Mouse (Mus musculus): ENCODE measurements around the gene Ifngr1. TPM values are rescaled to one million over a fixed set of nuclear protein-coding genes. Genes with fewer than 3 reads are reported as not detected.

Gene Ifngr1
- polyA plus RNA-seq, 1 experiment from 2014 or later = 34.6 TPM

DNA sequence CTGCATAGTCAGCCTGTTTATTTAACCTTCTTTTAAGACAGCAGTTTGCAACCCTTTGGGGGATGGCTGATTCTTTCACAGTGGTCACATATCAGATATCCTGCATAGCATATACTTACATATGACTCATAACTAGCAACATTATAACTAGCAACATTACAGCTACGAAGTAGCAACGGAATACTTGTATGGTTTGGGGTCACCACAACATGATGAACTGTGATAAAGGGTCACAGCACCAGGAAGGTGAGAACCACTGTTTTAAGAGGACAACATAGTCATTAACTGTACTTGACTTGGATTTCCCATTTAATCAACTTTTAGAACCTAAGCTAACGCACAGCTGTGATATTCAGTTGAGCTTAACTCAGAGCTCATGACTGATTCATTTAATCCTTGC, 14.2 kb upstream of the Ifngr1 start:
- no peak overlapping the region for H3K4me3 ChIP-seq
- H3K36me3 ChIP-seq = no peaks in the 10 kb centered on the region
- no peak for DNase-seq (ENCODE audit: low spot score)
- no peak overlapping the region for H3K27ac ChIP-seq
- H3K4me1 ChIP-seq = no peaks in the 10 kb centered on the region
- H3K27me3 ChIP-seq (ENCODE audit: low read depth, poor library complexity, severe bottlenecking) = no peaks in the 10 kb centered on the region
- no peaks in the 10 kb centered on the region for H3K9me3 ChIP-seq (replicated peaks)
- WGBS = 91% methylated on average over 3 of the region's 3 CpGs

DNA sequence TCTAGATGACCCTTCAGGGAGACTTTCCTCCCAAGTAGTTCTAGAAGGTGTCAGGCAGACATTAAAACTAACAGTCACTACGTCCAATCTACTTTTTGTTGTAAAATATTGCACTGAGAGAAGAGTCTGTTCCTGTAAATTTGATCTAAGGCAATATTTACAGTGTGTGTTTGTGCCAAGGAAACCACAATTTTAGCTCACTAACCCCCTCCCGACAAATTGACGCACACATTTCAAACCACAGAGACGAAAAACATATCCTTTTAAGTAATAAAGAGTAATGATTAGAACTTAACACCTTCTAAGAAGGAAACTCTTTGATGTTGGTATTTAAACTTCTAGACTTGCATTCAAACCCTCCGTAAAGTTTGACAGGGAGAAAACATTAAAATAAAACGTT, 13.7 kb upstream of the Ifngr1 start:
- H3K9me3 ChIP-seq (replicated peaks) = no peaks in the 10 kb centered on the region
- H3K27me3 ChIP-seq (ENCODE audit: low read depth, poor library complexity, severe bottlenecking) = no peaks in the 10 kb centered on the region
- WGBS = 86% methylated on average over 6 of the region's 6 CpGs
- H3K4me1 ChIP-seq = no peaks in the 10 kb centered on the region; the same call in 1 of the 2 replicates
- no peak overlapping the region for H3K4me3 ChIP-seq
- H3K27ac ChIP-seq = no peak overlapping the region
- DNase-seq (ENCODE audit: low spot score) = no peak
- no peaks in the 10 kb centered on the region for H3K36me3 ChIP-seq

GRCm38 (mm10) chr10:19578409-19578986, 13.3 kb upstream of the Ifngr1 start:
- 82% methylated on average over 9 of the region's 9 CpGs for WGBS
- Histone ChIP-seq H3K4me1 (no peaks in the 10 kb centered on the region; the same call in 1 of the 2 replicates), H3K9me3 (replicated peaks) (no peaks in the 10 kb centered on the region), H3K36me3 (no peaks in the 10 kb centered on the region), H3K27me3 (ENCODE audit: low read depth, poor library complexity, severe bottlenecking) (no peaks in the 10 kb centered on the region), H3K27ac (no peak overlapping the region), H3K4me3 (no peak overlapping the region)
- no peak for DNase-seq (ENCODE audit: low spot score)

DNA sequence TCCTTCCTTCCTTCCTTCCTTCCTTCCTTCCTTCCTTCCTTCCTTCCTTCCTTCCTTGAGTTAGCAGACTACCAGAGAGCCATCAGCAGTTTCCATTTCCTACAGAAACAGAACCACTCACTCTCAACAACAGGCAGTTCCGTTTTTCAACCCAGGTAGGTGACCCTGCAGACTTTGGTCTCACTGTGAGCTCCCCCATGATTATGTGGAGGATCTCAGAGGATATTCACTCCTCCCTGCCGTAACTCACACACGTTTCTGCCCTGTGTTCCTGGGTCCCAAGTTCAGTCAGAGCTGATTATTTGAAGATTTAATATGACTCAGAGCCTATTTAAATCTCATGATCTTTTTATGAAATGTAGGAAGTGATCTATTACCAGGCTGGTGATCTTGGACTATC, 11.1 kb upstream of the Ifngr1 start:
- H3K4me3 ChIP-seq = no peak overlapping the region
- no peak for DNase-seq (ENCODE audit: low spot score)
- 67% methylated on average over 3 of the region's 3 CpGs for WGBS
- peaks cover 6% of the 10 kb centered on the region for H3K4me1 ChIP-seq
- no peaks in the 10 kb centered on the region for H3K9me3 ChIP-seq (replicated peaks)
- H3K36me3 ChIP-seq = no peaks in the 10 kb centered on the region
- H3K27ac ChIP-seq = no peak overlapping the region
- no peaks in the 10 kb centered on the region for H3K27me3 ChIP-seq (ENCODE audit: low read depth, poor library complexity, severe bottlenecking)

DNA sequence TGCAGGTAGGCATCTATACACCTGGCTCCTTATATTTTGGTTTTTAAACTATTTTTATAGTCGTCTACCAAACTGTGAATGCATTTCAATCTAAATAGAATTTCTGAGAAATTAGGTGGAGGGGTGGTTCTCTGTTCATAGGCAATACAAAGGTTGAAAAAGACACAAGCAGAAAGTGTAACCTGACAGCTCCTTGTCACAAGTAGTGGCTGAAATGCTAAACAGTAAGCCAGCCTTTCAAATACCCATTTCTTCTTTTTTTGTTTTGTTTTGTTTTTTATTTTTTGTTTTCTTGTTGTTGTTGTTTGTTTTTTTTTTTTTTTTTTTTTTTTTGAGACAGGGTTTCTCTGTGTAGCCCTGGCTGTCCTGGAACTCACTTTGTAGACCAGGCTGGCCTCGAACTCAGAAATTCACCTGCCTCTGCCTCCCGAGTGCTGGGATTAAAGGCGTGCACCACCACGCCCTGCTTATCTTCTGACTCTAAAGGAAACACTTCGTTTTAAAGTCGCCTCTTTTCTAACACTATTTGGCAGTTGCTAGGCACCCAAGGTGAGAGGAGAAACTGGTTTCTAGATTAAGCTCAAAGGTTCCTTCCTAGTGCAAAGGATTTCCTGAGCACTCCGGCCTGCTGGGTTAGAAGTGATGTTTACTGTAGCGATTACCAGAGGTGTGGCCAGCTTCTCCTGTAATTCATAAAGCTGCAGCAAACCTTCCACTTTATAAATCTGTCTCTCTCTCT, 9.7 kb upstream of the Ifngr1 start:
- H3K4me3 ChIP-seq = no peak overlapping the region
- no peaks in the 10 kb centered on the region for H3K27me3 ChIP-seq (ENCODE audit: low read depth, poor library complexity, severe bottlenecking)
- H3K9me3 ChIP-seq (replicated peaks) = no peaks in the 10 kb centered on the region
- no peak for DNase-seq (ENCODE audit: low spot score)
- no peak overlapping the region for H3K27ac ChIP-seq
- peaks cover 6% of the 10 kb centered on the region for H3K4me1 ChIP-seq
- H3K36me3 ChIP-seq = no peaks in the 10 kb centered on the region
- 79% methylated on average over 9 of the region's 9 CpGs for WGBS

GRCm38 (mm10) chr10:19582806-19583430, 8.8 kb upstream of the Ifngr1 start:
- H3K9me3 ChIP-seq (replicated peaks) = no peaks in the 10 kb centered on the region
- H3K4me3 ChIP-seq = no peak overlapping the region
- H3K27ac ChIP-seq = no peak overlapping the region
- no peak for DNase-seq (ENCODE audit: low spot score)
- no peaks in the 10 kb centered on the region for H3K36me3 ChIP-seq
- no peaks in the 10 kb centered on the region for H3K27me3 ChIP-seq (ENCODE audit: low read depth, poor library complexity, severe bottlenecking)
- 82% methylated on average over 7 of the region's 7 CpGs for WGBS
- H3K4me1 ChIP-seq = peaks cover 6% of the 10 kb centered on the region

GRCm38 (mm10) chr10:19584064-19584463, 7.7 kb upstream of the Ifngr1 start:
- no peaks in the 10 kb centered on the region for H3K9me3 ChIP-seq (replicated peaks)
- H3K27me3 ChIP-seq (ENCODE audit: low read depth, poor library complexity, severe bottlenecking) = no peaks in the 10 kb centered on the region
- WGBS = 85% methylated on average over 2 of the region's 2 CpGs
- peak overlapping the region; percentile 54; the same call in 1 of the 2 replicates for H3K27ac ChIP-seq
- no peak overlapping the region for H3K4me3 ChIP-seq
- H3K4me1 ChIP-seq = peaks cover 6% of the 10 kb centered on the region
- H3K36me3 ChIP-seq = no peaks in the 10 kb centered on the region
- DNase-seq (ENCODE audit: low spot score) = no peak

DNA sequence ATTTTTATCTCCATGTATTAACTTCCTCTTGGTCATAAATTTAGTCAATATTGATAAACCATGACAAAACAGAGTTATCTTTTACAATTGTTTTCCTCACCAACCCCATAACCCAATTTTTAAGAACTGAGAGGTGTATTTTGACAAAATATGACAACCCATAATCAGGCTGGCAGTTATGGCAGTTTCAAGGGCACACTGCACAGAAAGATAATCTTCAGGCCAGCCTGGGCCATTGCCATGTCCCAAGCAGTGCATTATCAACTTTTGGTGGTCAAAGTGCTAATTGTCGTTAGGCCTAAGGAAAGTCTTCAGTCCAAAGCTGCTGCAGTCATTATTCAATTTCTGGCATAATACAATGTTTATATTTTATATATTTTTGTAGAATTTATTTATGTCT, 6.9 kb upstream of the Ifngr1 start:
- Histone ChIP-seq H3K27ac (no peak overlapping the region), H3K4me3 (no peak overlapping the region), H3K4me1 (peaks cover 6% of the 10 kb centered on the region), H3K27me3 (ENCODE audit: low read depth, poor library complexity, severe bottlenecking) (no peaks in the 10 kb centered on the region), H3K9me3 (replicated peaks) (no peaks in the 10 kb centered on the region), H3K36me3 (no peaks in the 10 kb centered on the region)
- no peak for DNase-seq (ENCODE audit: low spot score)
- WGBS = 88% methylated on average over 1 of the region's 1 CpGs

GRCm38 (mm10) chr10:19585860-19586259, 5.9 kb upstream of the Ifngr1 start:
- Histone ChIP-seq H3K9me3 (replicated peaks) (no peaks in the 10 kb centered on the region), H3K4me1 (peaks cover 6% of the 10 kb centered on the region), H3K27ac (no peak overlapping the region), H3K27me3 (ENCODE audit: low read depth, poor library complexity, severe bottlenecking) (no peaks in the 10 kb centered on the region), H3K4me3 (no peak overlapping the region), H3K36me3 (no peaks in the 10 kb centered on the region)
- DNase-seq (ENCODE audit: low spot score) = no peak
- WGBS = 93% methylated on average over 5 of the region's 5 CpGs

DNA sequence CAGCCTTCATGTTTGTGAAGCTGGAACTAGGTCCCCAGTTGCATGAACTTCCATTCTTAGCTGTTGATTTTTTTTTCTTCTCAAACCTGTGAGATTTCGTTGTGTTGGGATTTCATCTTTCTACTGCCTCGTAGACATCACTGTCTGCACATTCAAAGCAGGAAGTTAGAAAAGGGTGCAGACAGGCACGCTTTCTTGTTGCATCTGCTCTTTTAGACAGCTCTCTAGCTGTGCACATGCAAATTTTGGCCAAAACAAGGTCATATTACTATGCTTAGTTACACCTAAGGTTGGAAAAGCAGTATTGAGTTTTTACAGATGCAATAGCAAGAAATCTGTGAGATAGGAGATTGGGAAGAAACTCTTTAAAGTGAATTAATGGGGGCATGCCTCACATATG, 4.5 kb upstream of the Ifngr1 start:
- no peaks in the 10 kb centered on the region for H3K27me3 ChIP-seq (ENCODE audit: low read depth, poor library complexity, severe bottlenecking)
- no peak overlapping the region for H3K4me3 ChIP-seq
- H3K9me3 ChIP-seq (replicated peaks) = no peaks in the 10 kb centered on the region
- peaks cover 6% of the 10 kb centered on the region for H3K4me1 ChIP-seq
- no peaks in the 10 kb centered on the region for H3K36me3 ChIP-seq
- WGBS = 85% methylated on average over 3 of the region's 3 CpGs
- H3K27ac ChIP-seq = no peak overlapping the region
- DNase-seq (ENCODE audit: low spot score) = no peak

- DNase-seq (ENCODE audit: low spot score) = no peak
- Histone ChIP-seq H3K9me3 (replicated peaks) (no peaks in the 10 kb centered on the region), H3K27ac (no peak overlapping the region), H3K4me1 (peaks cover 11% of the 10 kb centered on the region), H3K36me3 (no peaks in the 10 kb centered on the region), H3K4me3 (no peak overlapping the region), H3K27me3 (ENCODE audit: low read depth, poor library complexity, severe bottlenecking) (no peaks in the 10 kb centered on the region)
- 92% methylated on average over 12 of the region's 12 CpGs for WGBS
These were observed 2.1 kb upstream of the Ifngr1 start for GRCm38 (mm10) chr10:19589626-19590025.

DNA sequence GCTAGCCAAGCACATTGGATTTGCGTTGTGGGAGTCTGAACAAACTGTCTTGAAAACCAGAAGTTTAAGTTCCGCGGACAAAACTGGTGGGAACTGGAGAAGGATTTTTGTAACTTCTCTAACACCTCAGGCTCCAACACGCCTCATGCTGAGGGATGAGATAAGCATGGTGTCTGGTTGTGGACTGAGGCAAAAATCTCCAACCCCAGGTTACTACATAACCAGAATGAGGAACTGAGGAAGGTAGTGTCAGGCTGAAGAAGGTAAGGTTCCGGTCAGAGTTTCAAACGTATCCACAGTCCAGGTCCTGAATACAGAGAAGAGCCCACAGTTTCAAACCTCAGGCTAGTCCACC, 486 bp upstream of the Ifngr1 start:
- peak overlapping the region; percentile 71 for H3K4me3 ChIP-seq
- H3K36me3 ChIP-seq = no peaks in the 10 kb centered on the region
- H3K4me1 ChIP-seq = peaks cover 11% of the 10 kb centered on the region
- no peak overlapping the region for H3K27ac ChIP-seq
- DNase-seq (ENCODE audit: low spot score) = no peak
- 35% methylated on average over 6 of the region's 6 CpGs for WGBS
- no peaks in the 10 kb centered on the region for H3K27me3 ChIP-seq (ENCODE audit: low read depth, poor library complexity, severe bottlenecking)
- no peaks in the 10 kb centered on the region for H3K9me3 ChIP-seq (replicated peaks)

DNA sequence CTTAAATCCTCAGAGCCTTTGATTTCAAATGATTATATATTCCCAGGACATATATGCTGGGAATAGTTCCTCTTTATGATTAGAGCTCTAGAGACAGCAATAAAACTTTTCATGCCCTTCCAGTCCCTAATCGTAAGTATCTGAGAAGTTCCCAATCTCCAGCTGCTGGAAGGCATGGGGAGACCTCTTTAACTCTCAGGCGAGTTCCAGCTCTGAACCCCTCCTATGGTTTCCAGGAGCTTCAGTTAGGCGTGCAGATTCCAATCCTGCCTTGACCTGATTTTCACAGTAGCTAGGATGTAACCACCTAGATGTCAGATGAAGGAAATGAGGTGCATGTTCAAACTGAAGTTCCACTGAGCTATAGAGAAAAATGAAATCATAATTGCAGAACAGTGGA, 807 bp downstream of the Ifngr1 start:
- Histone ChIP-seq H3K27me3 (ENCODE audit: low read depth, poor library complexity, severe bottlenecking) (no peaks in the 10 kb centered on the region), H3K27ac (peak overlapping the region; percentile 93), H3K4me3 (peak overlapping the region; percentile 71), H3K4me1 (peaks cover 11% of the 10 kb centered on the region), H3K36me3 (no peaks in the 10 kb centered on the region), H3K9me3 (replicated peaks) (no peaks in the 10 kb centered on the region)
- 6% methylated on average over 3 of the region's 3 CpGs for WGBS
- no peak for DNase-seq (ENCODE audit: low spot score)
